Mouse (Mus musculus) brain, embryonic 14.5 days (tissue): ENCODE measurements around the gene Pbld1. TPM values are rescaled to one million over a fixed set of nuclear protein-coding genes. Genes with fewer than 3 reads are reported as not detected.

Experiments
- DNase-seq: peaks from one replicate; pipeline ENCODE4 v3.0.0-alpha.2; 2011; ENCODE audit warnings: low read depth
- CTCF ChIP-seq: fragments of 200-500 bp; IDR thresholded peaks from 2 replicates; pipeline ENCODE4 v1.5.1; 2012; ENCODE audit warnings: inconsistent platforms, mild to moderate bottlenecking, moderate library complexity, borderline replicate concordance; ENCODE audit not compliant: insufficient read depth, insufficient read length; ENCODE audit errors: extremely low read depth
- POLR2A ChIP-seq: fragments of 200-500 bp; IDR thresholded peaks from 2 replicates; pipeline ENCODE4 v1.6.1; 2012; ENCODE audit warnings: mild to moderate bottlenecking, inconsistent platforms, borderline replicate concordance; ENCODE audit not compliant: poor library complexity, insufficient read depth, insufficient read length, severe bottlenecking; ENCODE audit errors: extremely low read depth
- polyA plus RNA-seq: library from polyadenylated mRNA; depleted of rRNA; stranded (reverse); fragments of >200 nt; gene quantifications from 2 replicates; pipeline ENCODE4 v1.2.3, GENCODE M21; 2012

Gene Pbld1
- polyA plus RNA-seq, 1 experiment: 0.12 TPM

DNA sequence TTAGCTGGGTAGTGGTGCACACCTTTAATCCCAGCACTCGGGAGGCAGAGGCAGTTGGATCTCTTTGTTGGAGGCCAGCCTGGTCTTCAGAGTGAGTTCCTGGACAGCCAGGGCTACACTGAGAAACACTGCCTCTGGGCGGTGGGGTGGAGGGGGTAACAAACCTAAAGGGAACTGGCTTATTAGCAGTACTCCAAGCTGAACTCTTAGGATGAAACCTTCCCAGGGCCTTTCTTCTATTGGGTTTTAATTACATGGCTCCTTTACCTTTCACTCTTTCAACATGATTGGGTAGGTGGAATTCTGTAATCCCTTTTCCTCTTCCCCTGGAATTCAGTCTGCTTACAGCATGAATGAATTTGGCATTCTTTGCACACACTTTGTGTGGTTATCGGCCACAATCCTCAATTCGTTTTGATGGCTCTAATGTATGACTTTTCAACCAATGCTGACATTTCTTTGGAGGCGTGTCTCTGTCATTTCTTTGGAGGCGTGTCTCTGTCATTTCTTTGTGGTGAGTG is 34.4 kb upstream of the Pbld1 start:
- TF ChIP-seq POLR2A (no peak), CTCF (no peak)
- peak; percentile 83 for DNase-seq

DNA sequence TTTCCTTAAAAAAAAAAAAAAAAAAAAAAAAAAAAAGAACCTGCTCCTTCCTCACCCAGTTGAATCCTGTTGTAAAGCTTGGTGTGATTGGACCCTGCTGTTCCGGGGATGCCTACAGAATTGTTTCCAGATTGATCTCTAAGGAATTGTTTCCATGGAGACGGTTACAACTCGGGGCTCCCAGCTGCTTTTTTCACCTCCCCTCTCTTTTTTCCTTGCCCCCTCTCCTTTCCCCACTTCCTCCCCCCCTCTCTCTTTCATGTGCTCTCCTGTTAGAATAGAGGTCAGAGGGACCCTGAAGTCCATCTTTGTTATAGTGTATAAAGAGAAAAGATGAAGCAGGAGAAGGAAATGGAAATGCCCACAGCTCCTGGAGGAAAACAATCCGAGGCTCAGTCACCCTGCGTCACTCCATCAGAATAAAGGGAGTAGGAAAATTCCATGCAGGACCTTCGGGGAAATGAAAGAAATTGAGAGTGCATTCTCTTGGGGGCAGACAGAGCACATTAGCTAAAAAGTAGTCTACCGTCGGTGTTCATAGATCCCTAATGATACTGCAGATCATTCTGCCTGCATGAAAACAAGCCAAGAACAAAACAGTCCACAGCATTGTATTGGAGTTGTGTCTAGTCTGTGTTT is 33.7 kb upstream of the Pbld1 start:
- peak; percentile 95 for DNase-seq

DNA sequence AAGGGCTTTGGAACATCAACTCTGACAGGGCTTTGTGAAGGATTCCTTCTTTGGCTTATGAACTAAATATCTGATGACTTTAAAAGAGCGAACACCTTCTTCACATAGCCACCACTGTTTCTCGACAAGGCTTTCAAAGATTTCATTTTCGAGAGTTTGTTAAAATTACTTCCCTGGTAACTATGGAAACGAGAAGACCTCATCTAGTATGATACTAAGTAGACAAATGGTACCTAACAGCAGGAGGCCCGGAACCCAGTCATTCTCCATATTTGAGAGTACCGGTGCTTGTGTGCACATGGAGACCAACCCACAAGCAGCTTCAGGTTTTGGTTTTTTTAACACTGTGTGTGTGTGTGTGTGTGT is 33.2 kb upstream of the Pbld1 start:
- TF ChIP-seq CTCF: no peak
- TF ChIP-seq POLR2A: no peak
- DNase-seq: peak; percentile 56

More for the DNA sequence above, 33.7 kb upstream of the Pbld1 start:
- TF ChIP-seq POLR2A (no peak), CTCF (no peak)

- TF ChIP-seq CTCF: no peak
- TF ChIP-seq POLR2A: no peak
- DNase-seq: no peak
Observed at GRCm38 (mm10) chr10:63027376-63028161, 32.4 kb upstream of the Pbld1 start.

DNA sequence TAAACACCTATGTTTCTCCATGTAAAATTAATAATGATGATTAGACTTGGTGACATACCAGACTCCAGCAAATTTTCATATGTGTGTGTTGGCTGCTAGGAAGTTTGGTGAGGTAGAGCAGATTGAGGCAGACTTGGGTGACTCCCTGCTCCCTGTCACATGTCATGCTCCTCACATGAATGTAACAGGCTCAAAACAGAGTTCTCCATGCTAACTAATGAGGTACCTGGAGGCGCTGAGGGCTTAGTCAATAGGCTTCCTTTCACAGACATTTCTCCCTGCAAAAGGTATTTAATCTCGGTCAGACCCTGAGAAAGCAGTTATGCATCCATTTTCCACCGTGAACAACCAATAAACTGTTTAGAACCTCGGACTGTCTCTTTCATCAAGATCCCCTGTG is 31.6 kb upstream of the Pbld1 start:
- TF ChIP-seq CTCF: no peak
- TF ChIP-seq POLR2A: no peak
- no peak for DNase-seq

DNA sequence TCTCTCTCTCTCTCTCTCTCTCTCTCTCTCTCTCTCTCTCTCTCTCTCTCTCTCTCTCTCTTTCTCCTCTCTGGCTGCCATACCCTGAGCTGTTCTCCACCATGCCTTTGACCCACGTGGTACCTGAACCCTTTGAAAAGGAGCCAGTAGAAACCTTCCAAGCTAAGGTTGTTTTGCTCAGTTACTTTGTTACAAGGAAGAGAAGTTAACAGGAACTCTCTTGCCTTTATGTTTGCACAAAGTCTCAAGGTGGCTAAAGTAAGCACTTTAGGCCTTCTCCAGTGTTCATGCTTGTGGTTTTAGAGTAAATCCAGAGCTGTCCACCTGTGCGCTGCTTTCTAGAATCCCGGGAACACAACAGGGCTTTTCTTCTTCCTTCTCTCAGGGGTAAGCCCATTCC is 27.7 kb upstream of the Pbld1 start:
- no peak for DNase-seq
- TF ChIP-seq POLR2A (no peak), CTCF (no peak)

DNA sequence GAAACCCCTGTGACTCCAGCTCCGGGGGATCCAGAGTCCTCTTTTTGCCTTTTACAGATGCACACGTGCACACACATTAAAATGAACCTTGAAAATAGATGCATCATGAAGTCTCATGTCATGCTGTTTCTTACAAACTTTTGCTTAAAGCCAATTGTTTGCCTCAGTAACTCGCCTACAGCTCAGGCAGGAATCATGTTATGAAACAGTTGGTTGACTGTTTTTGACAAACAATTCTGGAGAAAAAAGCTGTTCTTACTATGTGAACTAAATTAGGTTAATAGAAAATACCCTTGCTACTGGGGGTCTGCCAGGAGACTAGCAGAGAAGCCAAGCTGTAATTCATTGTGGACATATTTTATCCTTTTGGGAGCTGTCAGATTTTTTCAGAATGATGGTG is 27.0 kb upstream of the Pbld1 start:
- TF ChIP-seq POLR2A (no peak), CTCF (no peak)
- DNase-seq: no peak

- no peak for TF ChIP-seq POLR2A
- TF ChIP-seq CTCF: no peak
- no peak for DNase-seq
Observed at GRCm38 (mm10) chr10:63038571-63039320, 21.2 kb upstream of the Pbld1 start.

GRCm38 (mm10) chr10:63039867-63040628 is 19.9 kb upstream of the Pbld1 start:
- DNase-seq: no peak
- TF ChIP-seq POLR2A (no peak), CTCF (no peak)

GRCm38 (mm10) chr10:63043154-63043553 is 16.8 kb upstream of the Pbld1 start:
- DNase-seq: peak; percentile 14
- TF ChIP-seq POLR2A (no peak), CTCF (0 out of 2 replicates have a peak, but pooled peaks have one; percentile 2)
